Mouse (Mus musculus): ENCODE data around the gene Hook2.

- no peak for TF ChIP-seq CTCF (IDR thresholded peaks at IDR 0.05; ENCODE audit: borderline replicate concordance, insufficient read depth, low read depth, low read length)
- TF ChIP-seq POLR2A (IDR thresholded peaks at IDR 0.05; ENCODE audit: borderline replicate concordance, insufficient read depth, low read length), result no peak
Measured at GRCm38 (mm10) chr8:84952612-84953255, 37.7 kb upstream of the Hook2 start.

Measured in cerebellum, adult 2 months (tissue).